In genomic region chr4:82447061-82447671, GRCm38 (mm10) we compare ENCODE assay signal across 9 mouse cellular contexts.
DNase-seq lines count a peak whose midpoint lies in the region; ATAC-seq lines count a peak whose summit lies in the region.
"Had no signal": no experiment of that assay in that cellular context is flagged by ENCODE, and none has a peak within 500 bp of the region (broad histone marks: within the 10 kb centered on the region; RNA-seq: fewer than 3 reads in every experiment).

No protein-coding gene starts in this region.

- H3K4me2 ChIP-seq in limb, embryonic 13.5 days (replicated peaks) = 0 out of 2 replicates have a peak overlapping the region, but pooled peaks have one; percentile 7
- H3K4me2 ChIP-seq in embryonic facial prominence, embryonic 15.5 days (replicated peaks) = 0 out of 2 replicates have a peak overlapping the region, but pooled peaks have one; percentile 2
- H3K4me2 ChIP-seq in kidney, embryonic 16.5 days (replicated peaks; ENCODE audit: low read depth, low read length) = no peak overlapping the region; the same call in 1 of the 2 replicates
- no peak overlapping the region for H3K4me2 ChIP-seq in liver, embryonic 11.5 days

- WGBS in limb, embryonic 13.5 days = 24% methylated on average over 8 of the region's 8 CpGs
- 28% methylated on average over 8 of the region's 8 CpGs for WGBS in limb, embryonic 10.5 days
- WGBS in embryonic facial prominence, embryonic 15.5 days = 17% methylated on average over 8 of the region's 8 CpGs
- 9% methylated on average over 8 of the region's 8 CpGs for WGBS in heart, embryonic 10.5 days
- 19% methylated on average over 8 of the region's 8 CpGs for WGBS in kidney, embryonic 16.5 days
- 34% methylated on average over 8 of the region's 8 CpGs for WGBS in liver, embryonic 11.5 days

- no peaks in the 10 kb centered on the region for H3K27me3 ChIP-seq in limb, embryonic 13.5 days
- H3K27me3 ChIP-seq in limb, embryonic 10.5 days (ENCODE audit: low read depth, poor library complexity, severe bottlenecking) = no peaks in the 10 kb centered on the region
- no peaks in the 10 kb centered on the region for H3K27me3 ChIP-seq in embryonic facial prominence, embryonic 15.5 days
- no peaks in the 10 kb centered on the region for H3K27me3 ChIP-seq in heart, embryonic 10.5 days (ENCODE audit: insufficient read depth, poor library complexity, severe bottlenecking)
- H3K27me3 ChIP-seq in kidney, embryonic 16.5 days (ENCODE audit: insufficient read depth, low read length) = no peaks in the 10 kb centered on the region; the same call in 1 of the 2 replicates
- H3K27me3 ChIP-seq in liver, embryonic 11.5 days (replicated peaks; ENCODE audit: control insufficient read depth, insufficient read depth, low read length) = no peaks in the 10 kb centered on the region

- peaks cover 62% of the 10 kb centered on the region for H3K4me1 ChIP-seq in limb, embryonic 13.5 days
- H3K4me1 ChIP-seq in limb, embryonic 10.5 days = peaks cover 14% of the 10 kb centered on the region; the same call in 1 of the 2 replicates
- peaks cover 34% of the 10 kb centered on the region for H3K4me1 ChIP-seq in embryonic facial prominence, embryonic 15.5 days
- peaks cover 59% of the 10 kb centered on the region for H3K4me1 ChIP-seq in heart, embryonic 10.5 days
- peaks cover 49% of the 10 kb centered on the region for H3K4me1 ChIP-seq in kidney, embryonic 16.5 days (ENCODE audit: insufficient read depth, low read length)
- H3K4me1 ChIP-seq in liver, embryonic 11.5 days (replicated peaks; ENCODE audit: control insufficient read depth, insufficient read depth, low read length) = peaks cover 5% of the 10 kb centered on the region

- no peak for DNase-seq in limb, embryonic 10.5 days (ENCODE audit: low spot score)
- peak; percentile 89 for DNase-seq in heart, embryonic 10.5 days (ENCODE audit: low spot score)
- no peak for DNase-seq in liver, embryonic 11.5 days (ENCODE audit: low spot score)
- DNase-seq in retina, postnatal 7 days (ENCODE audit: low read depth, low spot score) = peak; percentile 36

- no peak for ATAC-seq in limb, embryonic 13.5 days (ENCODE audit: low FRiP score, low read depth)
- ATAC-seq in embryonic facial prominence, embryonic 15.5 days (ENCODE audit: insufficient number of reproducible peaks, low FRiP score, low TSS enrichment, low read depth) = peak; percentile 64; the same call in 1 of the 2 replicates
- ATAC-seq in kidney, embryonic 16.5 days (ENCODE audit: low FRiP score, low TSS enrichment) = peak; percentile 74
- ATAC-seq in liver, embryonic 11.5 days (replicated peaks; ENCODE audit: low FRiP score) = no peak
- no peak for ATAC-seq in monocyte, adult 5-6 weeks (replicated peaks; ENCODE audit: insufficient number of reproducible peaks, low FRiP score, low TSS enrichment, poor library complexity, severe bottlenecking)

- H3K27ac ChIP-seq in limb, embryonic 13.5 days = peak overlapping the region; percentile 44; the same call in 1 of the 2 replicates
- H3K27ac ChIP-seq in limb, embryonic 10.5 days = no peak overlapping the region
- peak overlapping the region; percentile 55 for H3K27ac ChIP-seq in embryonic facial prominence, embryonic 15.5 days (replicated peaks)
- H3K27ac ChIP-seq in heart, embryonic 10.5 days = peak overlapping the region; percentile 81
- H3K27ac ChIP-seq in kidney, embryonic 16.5 days (ENCODE audit: low read length) = peak overlapping the region; percentile 81
- H3K27ac ChIP-seq in liver, embryonic 11.5 days (ENCODE audit: low read depth, low read length) = peak overlapping the region; percentile 16; the same call in 1 of the 2 replicates
- H3K27ac ChIP-seq: macrophage had no signal

- H3K9me3 ChIP-seq in limb, embryonic 13.5 days = no peaks in the 10 kb centered on the region
- no peaks in the 10 kb centered on the region for H3K9me3 ChIP-seq in limb, embryonic 10.5 days (replicated peaks)
- no peaks in the 10 kb centered on the region for H3K9me3 ChIP-seq in embryonic facial prominence, embryonic 15.5 days (replicated peaks)
- H3K9me3 ChIP-seq in heart, embryonic 10.5 days = no peaks in the 10 kb centered on the region
- H3K9me3 ChIP-seq in kidney, embryonic 16.5 days (ENCODE audit: low read length) = no peaks in the 10 kb centered on the region
- no peaks in the 10 kb centered on the region for H3K9me3 ChIP-seq in liver, embryonic 11.5 days (ENCODE audit: control insufficient read depth, low read length)

- H3K36me3 ChIP-seq in limb, embryonic 13.5 days = peaks cover 9% of the 10 kb centered on the region
- no peaks in the 10 kb centered on the region for H3K36me3 ChIP-seq in limb, embryonic 10.5 days
- H3K36me3 ChIP-seq in embryonic facial prominence, embryonic 15.5 days = no peaks in the 10 kb centered on the region
- no peaks in the 10 kb centered on the region for H3K36me3 ChIP-seq in heart, embryonic 10.5 days
- H3K36me3 ChIP-seq in kidney, embryonic 16.5 days (ENCODE audit: insufficient read depth, low read length) = no peaks in the 10 kb centered on the region
- no peaks in the 10 kb centered on the region for H3K36me3 ChIP-seq in liver, embryonic 11.5 days (ENCODE audit: control insufficient read depth, insufficient read depth, low read length)

- no peak overlapping the region for H3K4me3 ChIP-seq in limb, embryonic 13.5 days
- H3K4me3 ChIP-seq in limb, embryonic 10.5 days = no peak overlapping the region
- H3K4me3 ChIP-seq in embryonic facial prominence, embryonic 15.5 days (replicated peaks) = no peak overlapping the region
- H3K4me3 ChIP-seq in heart, embryonic 10.5 days = 0 out of 2 replicates have a peak overlapping the region, but pooled peaks have one; percentile 12
- H3K4me3 ChIP-seq in kidney, embryonic 16.5 days (ENCODE audit: low read length) = no peak overlapping the region
- no peak overlapping the region for H3K4me3 ChIP-seq in liver, embryonic 11.5 days (ENCODE audit: low read depth, low read length)

- H3K9ac ChIP-seq in limb, embryonic 13.5 days = no peak overlapping the region
- H3K9ac ChIP-seq in embryonic facial prominence, embryonic 15.5 days = no peak overlapping the region
- no peak overlapping the region for H3K9ac ChIP-seq in kidney, embryonic 16.5 days (replicated peaks; ENCODE audit: low read length)
- no peak overlapping the region for H3K9ac ChIP-seq in liver, embryonic 11.5 days (ENCODE audit: low read depth, low read length)

Comparison
In these comparisons a context has a peak if more than half of its experiments do, and no peak if none do; other contexts are left out.
1. ATAC-seq: peak in embryonic facial prominence, embryonic 15.5 days (single experiment) and kidney, embryonic 16.5 days (single experiment); none in limb, embryonic 13.5 days (single experiment), liver, embryonic 11.5 days (single experiment) and monocyte, adult 5-6 weeks (single experiment).
2. H3K4me2 ChIP-seq: peak in limb, embryonic 13.5 days (single experiment) and embryonic facial prominence, embryonic 15.5 days (single experiment); none in kidney, embryonic 16.5 days (single experiment) and liver, embryonic 11.5 days (single experiment).
3. DNase-seq: peak in heart, embryonic 10.5 days (single experiment) and retina, postnatal 7 days (single experiment); none in limb, embryonic 10.5 days (single experiment) and liver, embryonic 11.5 days (single experiment).